Mouse (Mus musculus) brain, embryonic 14.5 days (tissue): ENCODE data around the gene Diaph3.

Source experiments
- CTCF ChIP-seq: fragments of 200-500 bp; IDR thresholded peaks from 2 replicates; pipeline ENCODE4 v1.5.1; 2012; ENCODE audit warnings: inconsistent platforms, mild to moderate bottlenecking, moderate library complexity, borderline replicate concordance; ENCODE audit not compliant: insufficient read depth, insufficient read length; ENCODE audit errors: extremely low read depth
- POLR2A ChIP-seq: fragments of 200-500 bp; IDR thresholded peaks from 2 replicates; pipeline ENCODE4 v1.6.1; 2012; ENCODE audit warnings: mild to moderate bottlenecking, inconsistent platforms, borderline replicate concordance; ENCODE audit not compliant: poor library complexity, insufficient read depth, insufficient read length, severe bottlenecking; ENCODE audit errors: extremely low read depth

GRCm38 (mm10) chr14:87088456-87088855, 52.6 kb downstream of the Diaph3 start:
- TF ChIP-seq CTCF (no peak), POLR2A (no peak)
